Mouse (Mus musculus): ENCODE data around the gene Ddx17. TPM values are rescaled to one million over a fixed set of nuclear protein-coding genes. Genes with fewer than 3 reads are reported as not detected.
A peak's percentile ranks its signal among the peaks of the same experiment; 100 is the strongest.

The Ddx17 gene
- total and polyA plus RNA-seq, 3 experiments, result 79.8 to 114 (median 93.0) TPM

DNA sequence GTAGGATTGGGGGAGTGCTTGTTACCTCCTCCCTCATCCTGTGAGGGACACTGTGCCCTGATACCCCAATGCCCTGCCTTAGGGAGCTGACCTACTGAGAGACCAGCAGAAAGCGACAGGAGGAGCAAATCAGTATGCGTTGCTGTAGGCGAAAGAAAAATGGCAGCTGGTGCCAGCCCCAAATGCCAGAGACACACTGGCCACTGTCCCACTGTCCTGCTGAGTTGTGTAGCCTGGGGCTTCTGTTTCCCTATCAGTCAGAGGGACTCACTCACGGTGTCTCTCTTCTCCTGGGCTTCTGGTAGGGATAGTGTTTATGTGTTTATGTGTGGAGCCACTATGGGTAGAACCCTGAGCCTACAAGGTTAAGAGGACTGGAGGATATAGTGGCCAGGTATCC, 28.8 kb downstream of the Ddx17 start:
- Histone ChIP-seq H3K4me1 (ENCODE audit: control insufficient read depth in 1 of 2, insufficient read depth in 2 of 2) (peaks cover 8 to 16% of the 10 kb centered on the region in 2 experiments), H3K4me2 (ENCODE audit: insufficient read depth, low read depth, poor library complexity, severe bottlenecking) (no peak overlapping the region), H3K9me3 (replicated peaks; ENCODE audit: low read length) (peaks cover 4% of the 10 kb centered on the region), H3K9ac (ENCODE audit: insufficient read depth, low read depth) (no peak overlapping the region), H3K27ac (ENCODE audit: insufficient read depth, low read depth) (no peak overlapping the region), H3K79me2 (replicated peaks; ENCODE audit: control insufficient read depth, extremely low read depth, insufficient read depth, poor library complexity, severe bottlenecking) (no peaks in the 10 kb centered on the region), H3K36me3 (replicated peaks in 1 of 2; ENCODE audit: control insufficient read depth in 1 of 2, insufficient read depth in 1 of 2, low read length in 1 of 2) (no peaks in the 10 kb centered on the region), H3K4me3 (replicated peaks in 1 of 3; ENCODE audit: low read depth in 2 of 3, low read length in 2 of 3, poor library complexity in 1 of 3) (no peak overlapping the region), H3K27me3 (replicated peaks) (peaks cover 54% of the 10 kb centered on the region)
- in situ Hi-C loops (cut with MboI; ENCODE audit: low pct_ligation_motif_present, low pct_unique_long_range_greater_than_20kb, low sequenced_read_pairs) (no loop called here), dilution Hi-C loops (cut with MboI; ENCODE audit: extremely low pct_ligation_motif_present, extremely low pct_unique_long_range_greater_than_20kb, low sequenced_read_pairs) (no loop called here)
- no peak for DNase-seq (ENCODE audit: extremely low read depth)
- TF ChIP-seq CTCF (conservative IDR thresholded peaks at IDR 0.05 in 1 of 2, IDR thresholded peaks at IDR 0.05 in 1 of 2; ENCODE audit: low read depth in 2 of 2, low read length in 2 of 2) (no peak), NELFE (IDR thresholded peaks at IDR 0.05; ENCODE audit: low read depth, low read length) (no peak), RAD21 (IDR thresholded peaks at IDR 0.05; ENCODE audit: low read depth, low read length) (no peak), NRF1 (IDR thresholded peaks at IDR 0.05; ENCODE audit: low read depth, low read length) (no peak), EP300 (IDR thresholded peaks at IDR 0.05; ENCODE audit: low read length) (no peak), USF2 (conservative IDR thresholded peaks at IDR 0.05; ENCODE audit: low read depth, low read length) (no peak), TCF12 (IDR thresholded peaks at IDR 0.05; ENCODE audit: low read depth, low read length) (no peak), HCFC1 (IDR thresholded peaks at IDR 0.05; ENCODE audit: low read depth, low read length) (no peak), E2F4 (IDR thresholded peaks at IDR 0.05; ENCODE audit: insufficient replicate concordance, low read depth, low read length) (no peak), UBTF (IDR thresholded peaks at IDR 0.05; ENCODE audit: low read depth, low read length) (no peak), USF1 (IDR thresholded peaks at IDR 0.05; ENCODE audit: low read depth, low read length) (no peak), CHD2 (IDR thresholded peaks at IDR 0.05; ENCODE audit: low read length) (no peak)

DNA sequence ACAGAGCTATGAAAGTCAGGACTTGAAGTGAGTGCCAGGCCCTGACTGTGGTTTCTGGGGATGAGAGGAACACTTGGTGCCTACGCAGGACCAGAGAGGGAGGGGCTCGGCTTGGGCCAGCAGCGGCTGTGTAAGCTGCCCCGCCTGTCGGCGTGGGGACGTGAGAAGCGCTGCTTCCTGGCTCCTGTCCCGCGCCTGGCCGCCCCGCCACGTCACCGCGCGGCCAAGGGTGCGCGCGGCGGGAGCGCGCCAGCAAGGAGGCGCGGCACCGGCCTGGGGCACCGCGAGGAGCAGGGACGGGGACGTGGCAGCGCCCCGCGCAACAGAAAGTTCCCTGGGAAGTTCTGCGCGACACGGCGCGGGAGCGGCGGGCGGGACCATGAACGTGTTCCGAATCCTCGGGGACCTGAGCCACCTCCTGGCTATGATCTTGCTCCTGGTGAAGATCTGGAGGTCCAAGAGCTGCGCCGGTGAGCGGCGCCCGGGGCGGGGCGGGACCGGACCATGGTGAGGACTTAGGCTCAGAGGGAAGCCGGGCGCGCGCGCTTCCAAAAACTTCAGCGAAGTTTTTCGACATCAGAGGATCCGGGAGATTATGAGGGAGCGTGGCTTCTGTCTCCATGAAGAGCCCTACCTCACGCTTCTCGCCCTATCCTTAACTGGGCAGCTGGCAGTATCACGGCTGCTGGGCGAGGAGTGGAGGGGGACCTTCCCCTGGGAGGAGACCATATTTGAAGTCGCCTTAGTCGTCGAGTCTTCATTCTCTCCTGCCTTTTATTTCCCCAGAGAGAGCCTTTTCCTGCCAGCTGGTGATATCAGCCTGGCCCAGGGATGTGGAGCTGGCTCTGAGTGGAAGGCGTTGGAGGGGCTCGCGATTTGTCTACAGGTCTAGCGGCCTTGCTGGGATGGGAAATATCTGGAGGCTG, 30.1 kb downstream of the Ddx17 start, which contains the start of gene Kdelr3:
TSS of gene Kdelr3 (plus strand) at position 241 of the 926 bp plus-strand sequence.
- no peaks in the 10 kb centered on the region for H3K36me3 ChIP-seq (replicated peaks in 1 of 2; ENCODE audit: control insufficient read depth in 1 of 2, insufficient read depth in 1 of 2, low read length in 1 of 2)
- peaks cover 4% of the 10 kb centered on the region for H3K9me3 ChIP-seq (replicated peaks; ENCODE audit: low read length)
- no peaks in the 10 kb centered on the region for H3K79me2 ChIP-seq (replicated peaks; ENCODE audit: control insufficient read depth, extremely low read depth, insufficient read depth, poor library complexity, severe bottlenecking)
- no peak for DNase-seq (ENCODE audit: extremely low read depth)
- peaks cover 67% of the 10 kb centered on the region for H3K27me3 ChIP-seq (replicated peaks)
- peak; percentile 65; the same call in 1 of the 2 replicates for TF ChIP-seq POLR2A (IDR thresholded peaks at IDR 0.05; ENCODE audit: low read depth, low read length)
- no peak for TF ChIP-seq IRF4 (IDR thresholded peaks at IDR 0.05; ENCODE audit: low read depth, low read length)
- no peak for TF ChIP-seq MAZ (IDR thresholded peaks at IDR 0.05; ENCODE audit: low read depth, low read length)
- peak; percentile 44; the same call in 1 of the 2 replicates for TF ChIP-seq MXI1 (IDR thresholded peaks at IDR 0.05; ENCODE audit: low read depth, low read length)
- TF ChIP-seq ZMIZ1 (IDR thresholded peaks at IDR 0.05; ENCODE audit: low read depth, low read length), result 0 out of 2 replicates have a peak, but pooled peaks have one; percentile 28
- peak; percentile 58; the same call in 1 of the 2 replicates for TF ChIP-seq ELF1 (IDR thresholded peaks at IDR 0.05; ENCODE audit: low read depth, low read length)
- no peak for TF ChIP-seq HCFC1 (IDR thresholded peaks at IDR 0.05; ENCODE audit: low read depth, low read length)
- no peak for TF ChIP-seq CTCF (conservative IDR thresholded peaks at IDR 0.05 in 1 of 2, IDR thresholded peaks at IDR 0.05 in 1 of 2; ENCODE audit: low read depth in 2 of 2, low read length in 2 of 2)
- peak; percentile 45; the same call in 1 of the 2 replicates for TF ChIP-seq NELFE (IDR thresholded peaks at IDR 0.05; ENCODE audit: low read depth, low read length)
- peak; percentile 44; the same call in 1 of the 2 replicates for TF ChIP-seq NRF1 (IDR thresholded peaks at IDR 0.05; ENCODE audit: low read depth, low read length)
- dilution Hi-C loops (cut with MboI; ENCODE audit: extremely low pct_ligation_motif_present, extremely low pct_unique_long_range_greater_than_20kb, low sequenced_read_pairs) (no loop called here), in situ Hi-C loops (cut with MboI; ENCODE audit: low pct_ligation_motif_present, low pct_unique_long_range_greater_than_20kb, low sequenced_read_pairs) (no loop called here)
- H3K9ac ChIP-seq (ENCODE audit: insufficient read depth, low read depth), result peak within 1 kb of the TSS; percentile 12; the same call in 1 of the 2 replicates
- H3K4me2 ChIP-seq (ENCODE audit: insufficient read depth, low read depth, poor library complexity, severe bottlenecking), result peak within 1 kb of the TSS; percentile 26; the same call in 1 of the 2 replicates
- H3K4me3 ChIP-seq (replicated peaks in 1 of 3; ENCODE audit: low read depth in 2 of 3, low read length in 2 of 3, poor library complexity in 1 of 3), result peak within 1 kb of the TSS; percentile 25 to 55 (median 26)
- no peak within 1 kb of the TSS for H3K27ac ChIP-seq (ENCODE audit: insufficient read depth, low read depth)
- peaks cover 8 to 16% of the 10 kb centered on the region in 2 experiments for H3K4me1 ChIP-seq (ENCODE audit: control insufficient read depth in 1 of 2, insufficient read depth in 2 of 2)

All from CH12.LX (cell line).